Mouse (Mus musculus) brain, adult 2 months (tissue): ENCODE data around the gene Fam126a.

ENCODE experiments used
- DNase-seq: peaks from one replicate; pipeline ENCODE4 v3.0.0; 2011; ENCODE audit warnings: low read depth, low spot score

The Fam126a gene

DNA sequence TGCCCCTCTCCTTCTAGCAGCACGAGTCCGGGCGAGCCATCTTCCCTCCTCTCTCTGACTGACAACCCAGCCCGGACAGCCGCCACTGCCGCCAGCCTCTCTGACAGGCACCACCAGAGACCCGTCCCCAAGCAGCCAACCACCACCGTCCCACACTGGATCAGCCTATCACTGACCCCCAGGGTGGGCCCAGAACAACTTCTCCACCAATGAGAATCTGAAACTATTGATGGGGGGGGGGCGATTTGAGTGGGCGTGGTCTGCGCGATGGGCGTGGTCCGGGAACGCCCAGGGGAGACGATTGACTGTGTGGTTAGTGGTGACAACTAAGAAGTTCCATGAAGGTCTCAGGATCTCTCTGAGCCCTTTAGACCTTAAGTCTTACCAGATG lies at the start of gene Fam126a:
TSS of gene Fam126a (minus strand) at position 112 of the 391 bp plus-strand sequence.
- peak; percentile 96 for DNase-seq

DNA sequence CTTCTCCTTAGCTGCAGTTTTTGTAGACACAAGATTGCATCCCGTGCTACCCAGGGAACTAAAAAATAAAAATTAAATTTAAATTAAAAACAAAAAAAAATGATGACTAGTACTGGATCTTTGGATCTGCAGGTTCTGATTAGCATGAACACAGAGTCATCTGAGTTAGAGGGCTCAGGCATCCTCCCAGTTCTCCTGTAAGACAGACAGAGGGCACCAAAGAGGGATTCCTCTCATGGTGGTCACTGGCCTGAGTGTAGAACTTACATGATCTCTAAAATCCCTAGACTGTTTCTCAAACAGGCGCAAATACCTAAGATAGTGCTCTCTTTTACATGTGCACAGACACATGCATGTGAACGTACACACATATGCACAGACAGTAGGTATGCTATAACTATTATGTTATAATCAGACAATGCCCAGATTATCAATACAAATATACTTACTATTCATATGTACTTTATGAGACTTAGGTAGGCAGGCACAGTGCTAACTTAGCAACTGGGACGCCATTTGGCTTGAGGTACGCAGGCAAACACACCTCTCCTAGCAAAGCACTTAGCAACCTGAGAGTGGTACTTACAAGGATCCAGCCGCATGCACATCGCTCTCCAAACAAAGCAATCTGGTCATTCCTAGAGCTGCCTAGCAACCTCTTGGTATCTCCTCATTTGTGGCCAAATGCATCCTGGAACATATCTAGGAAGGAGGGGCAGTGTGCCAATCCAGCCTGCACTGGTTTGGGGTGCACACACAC lies 48.1 kb upstream of the Fam126a start:
- peak; percentile 34 for DNase-seq

DNA sequence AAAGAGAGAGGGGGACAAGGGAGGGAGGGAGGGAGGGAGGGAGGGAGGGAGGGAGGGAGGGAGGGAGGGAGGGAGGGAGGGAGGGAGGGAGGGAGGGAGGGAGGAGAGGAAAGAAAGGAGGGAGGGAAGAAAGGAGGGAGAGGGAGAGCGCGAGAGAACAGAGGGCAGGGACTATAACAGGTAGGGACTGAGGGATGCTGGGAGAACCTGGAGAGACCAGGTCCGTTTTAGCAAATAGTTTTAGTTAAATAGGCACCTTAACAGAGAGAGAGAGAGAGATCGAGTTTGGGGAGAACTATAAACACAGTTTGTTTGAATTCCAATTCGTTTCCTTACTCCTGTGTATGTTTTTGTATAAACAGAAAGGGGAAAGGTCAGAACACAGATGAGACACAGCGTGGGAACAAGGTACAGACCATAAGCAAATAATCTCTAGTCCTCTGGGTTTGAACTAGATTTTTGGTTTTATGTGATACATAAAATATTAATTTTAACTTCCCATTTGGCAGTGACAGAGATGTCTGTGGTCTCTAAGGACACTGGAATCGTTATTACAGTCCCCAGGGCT lies 47.3 kb upstream of the Fam126a start:
- peak; percentile 18 for DNase-seq

DNA sequence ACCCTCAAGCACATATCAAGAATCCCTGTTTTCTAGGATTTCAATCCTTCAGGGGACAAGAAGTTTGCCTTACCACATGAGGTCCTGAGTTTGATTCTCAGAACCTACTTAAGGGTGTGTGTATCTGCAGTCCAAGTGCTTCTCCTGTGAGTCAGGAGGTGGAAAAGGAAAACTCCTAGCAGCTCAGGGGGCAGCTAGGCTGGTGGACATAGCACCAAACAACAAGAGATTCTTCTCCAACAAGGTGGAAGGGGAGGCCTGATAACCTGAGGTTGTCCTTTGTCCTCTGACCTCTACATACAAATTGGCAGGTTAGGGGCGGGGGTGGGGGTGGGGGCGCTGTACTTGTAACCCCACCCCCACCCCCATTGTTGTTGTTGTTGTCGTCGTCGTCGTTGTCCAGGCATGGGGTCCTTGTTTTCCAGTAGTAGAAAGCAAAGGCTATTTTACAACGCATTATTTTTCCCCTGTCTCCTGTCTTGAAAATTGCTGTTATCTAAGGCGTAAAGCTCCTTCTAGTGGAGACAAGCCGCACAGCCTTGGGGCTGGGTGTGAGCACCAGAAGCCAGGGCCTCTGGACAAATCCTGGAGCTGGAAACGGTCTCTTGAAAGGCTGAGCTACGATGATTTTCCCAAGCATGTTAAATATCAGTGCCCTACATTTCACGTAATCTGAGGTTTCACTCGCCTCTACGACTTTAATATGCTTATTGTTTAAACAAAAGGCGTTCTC lies 46.7 kb upstream of the Fam126a start:
- peak; percentile 92 for DNase-seq

DNA sequence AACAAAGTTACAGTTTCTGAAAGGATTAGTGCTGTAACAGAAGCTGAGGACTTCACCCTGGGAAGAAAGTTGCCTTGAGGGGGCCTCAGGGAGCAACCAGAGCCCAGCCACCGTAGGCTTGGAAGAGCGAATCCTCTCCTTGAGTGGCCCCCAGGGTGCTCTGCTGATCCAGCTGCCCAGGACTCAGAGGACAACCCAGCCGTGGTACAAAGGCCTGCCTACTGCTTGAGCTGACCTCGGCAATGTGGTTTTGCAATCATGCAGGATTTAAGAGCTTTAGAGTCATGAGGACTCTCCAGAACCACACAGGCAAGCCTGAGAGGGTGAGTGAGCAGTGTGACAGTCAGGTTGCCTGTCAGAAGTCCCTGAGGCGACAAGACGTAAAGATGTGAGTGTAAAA lies 41.5 kb upstream of the Fam126a start:
- no peak for DNase-seq

DNA sequence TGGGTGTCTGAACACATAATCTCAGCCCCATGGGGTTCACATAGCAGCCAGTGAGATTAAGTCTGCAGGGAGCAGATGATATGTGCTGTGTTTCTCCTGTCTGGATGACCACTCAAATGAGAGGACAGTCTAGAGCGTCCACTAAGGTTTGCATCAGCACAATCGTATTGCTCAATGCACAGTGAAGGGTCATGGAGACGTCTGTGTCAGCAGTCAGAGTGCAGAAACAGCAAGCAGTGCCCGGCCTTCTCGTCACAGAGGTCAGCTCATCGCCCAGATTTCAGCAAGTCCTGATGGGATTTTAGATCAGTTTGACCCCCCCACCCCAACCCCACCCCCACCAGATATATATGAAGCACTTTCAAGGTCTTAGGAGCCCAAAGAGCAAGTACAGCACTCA lies 38.5 kb upstream of the Fam126a start:
- DNase-seq, result no peak

DNA sequence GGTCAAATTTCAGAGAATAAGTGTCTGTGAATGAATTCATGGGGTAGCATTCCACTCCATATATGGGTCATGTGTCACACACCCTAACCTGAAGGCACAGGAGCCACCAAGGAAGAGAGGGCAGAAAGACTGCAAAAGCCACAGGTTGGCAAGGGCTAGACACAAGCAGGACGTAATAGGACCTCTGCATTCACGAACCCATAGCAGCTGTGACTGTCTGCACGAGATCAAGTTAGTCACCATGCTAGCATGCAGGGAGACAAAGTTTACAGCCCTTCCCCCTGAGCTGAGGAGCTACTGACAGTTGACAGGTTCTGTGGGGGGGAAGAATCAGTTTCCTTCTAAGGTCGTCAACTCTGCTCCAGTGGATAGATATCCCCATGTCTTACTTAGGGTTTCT lies 33.1 kb upstream of the Fam126a start:
- DNase-seq, result no peak

DNA sequence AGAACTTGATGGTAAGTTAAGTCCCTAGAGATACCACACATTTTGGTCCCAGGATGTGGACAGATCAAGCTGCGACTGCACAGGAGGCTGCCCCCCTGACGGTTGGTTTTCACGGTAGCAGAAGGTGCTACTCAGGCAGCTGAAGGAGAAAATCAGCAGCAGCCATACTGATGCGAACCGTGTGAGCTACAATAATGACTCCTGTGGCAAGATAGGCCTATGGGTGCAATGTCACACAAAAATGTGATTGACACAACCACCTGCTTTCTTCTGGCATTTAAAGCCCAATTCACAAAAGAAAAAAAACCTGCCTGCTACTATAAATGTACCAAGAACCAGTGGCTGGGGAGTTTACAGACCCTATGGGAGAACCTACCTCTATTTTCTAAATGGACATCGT lies 32.5 kb upstream of the Fam126a start:
- DNase-seq, result no peak

DNA sequence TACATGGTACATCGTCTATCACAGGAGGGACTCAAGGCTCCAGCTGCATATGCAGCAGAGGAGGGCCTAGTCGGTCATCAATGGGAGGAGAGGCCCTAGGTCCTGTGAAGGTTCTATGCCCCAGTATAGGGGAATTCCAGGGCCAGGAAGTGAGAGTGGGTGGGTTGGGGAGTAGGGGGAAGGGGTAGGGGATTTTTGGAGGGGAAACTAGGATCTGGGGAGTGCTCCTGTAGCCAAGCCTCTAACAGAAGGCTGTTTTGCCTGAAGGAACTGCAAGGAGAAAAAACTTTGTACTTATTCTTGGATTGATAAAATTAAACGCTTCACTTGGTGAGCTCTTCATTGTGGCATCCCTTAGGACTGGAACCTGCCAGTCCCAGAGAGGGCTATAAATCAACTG lies 30.5 kb upstream of the Fam126a start:
- no peak for DNase-seq

DNA sequence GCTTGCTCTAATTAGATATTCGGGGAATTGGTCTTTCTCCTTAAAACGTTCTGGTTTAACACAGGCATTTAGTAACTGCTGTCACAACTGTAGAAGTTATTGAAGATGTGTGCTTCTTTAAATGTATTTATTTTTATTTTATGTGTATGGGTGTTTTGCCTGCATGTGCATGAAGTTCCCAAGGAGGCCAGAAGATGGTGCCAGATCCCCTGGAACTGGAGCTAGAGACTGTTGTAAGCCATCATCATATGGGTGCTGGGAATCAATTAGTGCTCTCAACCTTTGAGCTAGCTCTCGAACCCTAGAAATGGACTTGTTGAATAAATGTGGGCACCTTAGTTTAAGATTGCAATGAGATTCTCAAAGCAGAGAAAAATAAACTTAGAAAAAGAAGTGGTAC lies 27.1 kb upstream of the Fam126a start:
- no peak for DNase-seq

DNA sequence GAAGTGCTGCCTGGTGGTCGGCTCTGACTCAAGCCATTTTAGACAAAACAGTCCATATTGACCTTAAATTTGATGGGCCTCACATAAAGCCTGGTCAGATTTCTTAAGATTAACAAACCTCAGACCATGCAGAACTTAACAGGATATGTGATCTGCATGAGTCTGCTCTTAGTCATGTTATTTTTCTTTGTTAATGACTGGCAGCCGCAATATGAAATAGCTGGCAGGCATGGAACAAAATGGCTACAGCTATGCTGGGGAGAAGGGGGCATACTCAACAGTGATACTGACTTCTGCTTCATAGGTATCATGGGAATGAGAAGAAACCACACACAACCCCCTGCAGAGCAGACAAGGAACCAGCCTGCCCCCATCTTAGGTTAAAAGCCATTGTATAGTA lies 26.4 kb upstream of the Fam126a start:
- no peak for DNase-seq

DNA sequence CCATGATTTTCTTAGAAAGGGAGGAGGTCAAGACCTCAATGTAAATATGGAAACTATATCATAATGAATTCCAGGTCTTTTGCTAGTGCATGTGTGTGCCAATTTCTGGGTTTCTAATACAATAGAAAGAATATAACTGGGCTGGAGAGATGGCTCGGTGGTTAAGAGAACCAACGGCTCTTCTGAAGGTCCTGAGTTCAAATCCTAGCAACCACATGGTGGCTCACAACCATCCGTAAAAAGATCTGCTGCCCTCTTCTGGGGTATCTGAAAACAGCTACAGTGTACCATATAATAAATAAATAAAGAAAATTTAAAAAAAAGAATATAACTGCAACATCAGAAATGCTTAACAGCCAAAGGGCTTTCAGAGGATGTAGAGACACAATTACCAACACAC lies 23.9 kb upstream of the Fam126a start:
- DNase-seq, result no peak

DNA sequence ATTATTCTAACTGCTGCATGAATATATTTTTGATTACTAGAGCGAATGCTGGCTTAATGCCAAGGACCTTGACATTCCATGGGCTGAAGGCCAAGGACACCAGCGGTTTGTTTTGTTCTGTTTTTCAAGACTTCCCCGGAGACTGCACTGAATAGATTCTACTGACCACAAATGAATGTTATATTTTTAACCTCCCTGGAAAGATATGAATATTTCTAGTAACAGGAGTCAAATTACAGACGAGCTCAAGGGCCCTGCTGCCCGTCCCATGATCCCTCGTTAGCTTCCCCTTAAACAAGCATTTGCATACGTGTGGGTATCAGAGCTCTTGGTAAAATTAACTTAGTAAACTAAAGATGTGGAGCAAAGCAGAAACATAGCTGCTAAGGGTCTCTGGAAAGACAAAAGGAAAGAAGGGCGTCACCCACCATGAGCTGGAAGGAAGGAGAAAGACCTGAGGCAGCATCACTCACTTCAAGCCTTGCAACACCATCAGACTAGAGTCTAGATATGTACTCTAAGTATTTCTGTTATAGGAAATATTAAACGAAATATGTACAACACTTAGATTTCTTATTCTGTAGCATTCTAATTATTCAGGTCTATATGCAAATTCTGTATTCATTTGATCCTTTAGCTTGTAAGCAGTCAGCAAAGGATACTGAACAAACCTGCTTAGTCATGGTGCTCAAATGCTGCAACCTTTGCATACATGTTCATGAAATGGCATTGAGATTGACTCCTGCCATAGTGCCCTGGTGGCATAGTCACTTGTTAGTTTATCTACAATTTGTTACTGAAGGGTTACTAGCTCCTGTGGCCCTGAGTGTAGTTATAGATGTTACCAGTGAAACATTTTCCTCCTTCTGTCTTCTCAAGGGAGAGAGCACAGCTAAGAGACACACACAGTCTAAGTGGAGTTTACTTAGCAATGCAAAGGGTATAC lies 23.0 kb upstream of the Fam126a start:
- DNase-seq, result peak; percentile 12

DNA sequence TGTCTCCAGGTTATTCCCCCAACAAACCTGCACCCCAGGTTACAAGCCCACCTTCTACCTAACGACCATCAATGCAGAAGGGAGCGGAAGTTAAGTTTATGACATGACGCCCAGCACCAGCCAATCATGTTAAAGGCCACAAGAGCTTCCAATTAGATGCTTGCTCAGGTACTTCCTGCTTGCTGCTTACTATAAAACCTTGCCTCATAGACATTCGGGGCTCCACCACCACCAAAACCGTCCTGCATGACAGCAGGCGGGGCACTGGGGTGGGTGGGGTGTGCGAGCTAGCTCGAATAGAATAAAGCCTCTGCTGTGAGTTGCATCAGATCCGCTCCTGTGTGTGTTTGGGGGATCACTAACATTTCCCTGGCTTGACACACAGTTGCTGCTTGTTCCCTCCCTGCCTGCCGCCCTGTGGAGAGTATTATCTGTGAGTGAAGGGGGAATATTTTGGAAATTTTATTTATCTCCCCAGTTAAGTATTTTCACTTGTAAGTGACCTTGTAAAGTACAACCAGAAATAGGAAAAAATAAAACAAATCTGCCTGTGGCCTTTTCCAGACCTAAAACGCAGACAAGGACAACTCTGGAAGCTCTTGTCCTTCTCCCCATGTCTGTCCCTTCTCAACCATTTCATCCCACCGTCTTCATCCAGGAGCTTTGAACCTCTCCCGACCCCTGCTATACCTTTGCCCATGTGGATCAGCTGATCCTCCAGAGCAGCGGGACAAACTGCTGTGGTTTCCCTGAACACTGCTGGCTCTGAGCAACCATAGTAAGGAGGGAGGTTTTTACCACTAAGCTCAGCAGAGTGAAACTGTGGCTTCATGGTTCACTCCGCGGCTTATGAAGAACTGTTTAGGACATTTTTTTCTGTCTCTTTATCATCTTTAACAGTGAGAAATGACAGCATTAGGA lies 21.5 kb upstream of the Fam126a start:
- DNase-seq, result no peak

DNA sequence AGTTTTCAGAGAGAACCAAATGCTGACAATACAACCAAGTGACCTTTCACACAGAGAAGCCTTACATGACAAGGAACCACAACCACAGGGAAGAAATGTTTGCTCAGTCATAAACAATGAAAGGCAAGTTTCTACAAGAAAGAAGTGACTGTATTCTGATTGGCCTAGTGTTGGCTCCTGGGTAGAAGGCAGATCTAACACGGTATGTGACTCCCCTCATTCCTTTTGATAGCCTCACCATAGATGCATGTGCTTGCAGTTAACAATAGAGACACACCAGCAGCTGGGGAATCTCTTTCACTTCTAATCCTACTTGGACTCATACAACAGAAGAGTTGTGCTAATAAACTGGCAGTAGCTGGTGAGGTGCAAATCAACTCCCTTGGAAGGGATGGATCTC lies 17.3 kb upstream of the Fam126a start:
- DNase-seq, result no peak

DNA sequence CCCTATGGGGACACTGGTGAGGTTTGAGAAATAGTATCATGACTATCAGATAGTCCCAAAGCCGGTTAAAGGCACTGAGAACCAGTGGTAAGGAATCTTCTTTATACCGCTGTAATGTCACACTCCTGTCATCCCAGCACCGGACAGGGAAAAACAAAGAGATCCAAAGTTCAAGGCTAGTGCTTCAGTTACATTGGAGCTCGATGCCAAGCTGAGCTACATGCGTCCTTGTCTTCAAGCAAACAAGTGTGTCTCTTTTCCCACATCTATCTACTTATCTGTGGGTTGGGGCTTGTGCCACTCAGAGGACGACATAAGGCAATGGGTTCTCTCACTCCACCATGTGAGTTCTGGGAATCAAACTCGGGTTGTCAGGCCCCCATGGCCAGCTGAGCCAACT lies 16.5 kb upstream of the Fam126a start:
- no peak for DNase-seq

DNA sequence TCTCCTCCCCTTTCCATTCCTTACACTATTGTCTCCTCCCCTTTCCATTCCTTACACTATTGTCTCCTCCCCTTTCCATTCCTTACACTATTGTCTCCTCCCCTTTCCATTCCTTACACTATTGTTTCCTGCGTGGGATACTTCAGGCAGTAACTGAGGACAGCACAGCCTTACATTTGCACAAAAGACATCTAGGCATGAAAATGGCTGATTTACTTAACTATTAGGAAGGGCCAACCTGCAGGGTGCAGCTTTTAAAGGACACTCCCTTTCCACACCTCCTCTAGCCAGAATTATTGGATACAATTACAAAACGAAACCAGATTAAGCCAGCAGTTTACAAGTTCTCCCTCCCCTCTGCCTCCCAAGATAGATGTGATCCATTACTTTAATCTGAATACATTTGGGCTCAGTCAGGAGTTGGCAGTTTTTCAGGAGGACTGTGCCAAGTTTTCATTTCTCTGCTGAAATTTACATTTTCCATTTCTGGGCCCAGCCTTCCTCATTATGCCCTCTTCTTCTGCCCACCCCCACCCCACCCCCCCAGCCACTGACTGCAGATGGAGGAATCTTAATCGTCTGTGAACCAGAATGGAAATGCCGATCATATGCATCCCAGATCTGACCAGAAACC lies 15.6 kb upstream of the Fam126a start:
- peak; percentile 77 for DNase-seq

DNA sequence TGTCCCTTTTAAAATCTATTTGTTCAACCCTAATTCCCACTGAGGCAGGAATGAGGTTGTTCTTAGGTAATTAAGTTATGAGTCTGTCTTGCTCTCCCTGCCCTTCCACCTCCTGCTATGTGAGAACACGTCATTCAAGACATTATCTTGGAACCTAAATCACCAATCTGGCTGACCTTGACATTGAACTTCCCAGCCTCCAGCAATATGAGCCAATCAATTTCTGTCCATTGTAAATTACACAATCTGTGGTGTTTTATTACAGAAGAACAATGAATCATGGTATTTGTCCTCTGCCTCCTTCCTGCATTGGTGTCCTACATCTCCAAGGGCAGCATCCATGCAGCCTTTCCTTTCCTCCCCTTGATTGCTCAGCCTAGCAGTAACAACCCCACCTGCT lies 13.9 kb upstream of the Fam126a start:
- no peak for DNase-seq

DNA sequence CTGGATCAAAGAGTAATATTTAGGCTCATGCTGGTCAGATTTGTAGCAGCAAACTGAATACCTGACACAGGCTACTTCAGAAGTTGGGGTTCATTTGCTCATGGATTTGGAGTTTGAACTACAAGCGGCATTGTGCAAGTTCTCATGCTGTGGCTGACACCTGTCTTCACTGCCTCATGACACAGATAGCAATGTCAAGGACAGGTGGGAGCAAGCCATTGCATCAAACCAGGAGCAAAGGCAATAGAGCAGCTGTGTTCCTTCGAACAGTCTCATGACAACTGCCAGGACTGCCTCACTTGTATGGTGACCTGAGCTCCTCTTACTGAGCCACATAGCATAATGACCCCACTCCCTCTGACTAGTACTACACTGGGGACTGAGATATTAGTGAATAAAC lies 12.9 kb upstream of the Fam126a start:
- DNase-seq, result no peak

DNA sequence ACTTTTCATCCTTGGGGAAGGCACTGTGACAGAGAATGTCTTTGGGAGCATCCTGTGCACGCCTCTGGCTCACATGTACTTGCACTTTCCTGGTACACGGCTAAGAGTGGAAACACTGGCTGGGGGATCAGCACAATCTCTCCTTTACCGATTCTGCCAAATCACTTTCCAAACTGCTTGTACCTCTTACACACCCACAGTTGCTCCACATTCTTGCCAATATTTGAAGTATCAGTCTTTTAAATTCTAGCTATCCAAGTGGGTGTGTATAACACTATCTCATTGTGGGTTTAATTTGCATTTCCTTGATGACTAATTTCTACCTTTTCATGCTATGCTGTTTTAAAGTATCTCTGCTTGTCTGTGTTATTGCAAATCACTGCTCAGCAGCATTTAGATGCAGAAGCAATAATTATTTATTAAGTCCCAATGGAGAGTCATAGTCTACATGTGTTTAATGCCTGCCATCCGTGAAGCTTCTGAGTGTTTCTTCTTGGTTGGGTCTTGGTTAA lies 10.9 kb upstream of the Fam126a start:
- DNase-seq, result peak; percentile 51
